Mouse (Mus musculus) ES-Bruce4 (cell line): ENCODE results near the gene Ppard.

Experiments used
- CTCF ChIP-seq: IDR thresholded peaks from one replicate; pipeline ENCODE4 v1.8.1; 2011; ENCODE audit warnings: low read depth, low read length
- POLR2A ChIP-seq: IDR thresholded peaks from one replicate; pipeline ENCODE4 v1.8.1; 2011; ENCODE audit warnings: low read length; ENCODE audit not compliant: insufficient read depth

- TF ChIP-seq POLR2A = no peak
- no peak for TF ChIP-seq CTCF
Measured at GRCm38 (mm10) chr17:28254804-28255203, 22.3 kb downstream of the Ppard start.
